Mouse (Mus musculus) thymus, adult 18-20 months (tissue): ENCODE results near the gene Tom1l2.
A peak's percentile ranks its signal among the peaks of the same experiment; 100 is the strongest.

Experiments
- DNase-seq, 2 experiments: peaks; one replicate each; pipeline ENCODE4 v3.0.0; 2022; ENCODE audit warnings: mixed read lengths in 2 of 2

Tom1l2 gene

DNA sequence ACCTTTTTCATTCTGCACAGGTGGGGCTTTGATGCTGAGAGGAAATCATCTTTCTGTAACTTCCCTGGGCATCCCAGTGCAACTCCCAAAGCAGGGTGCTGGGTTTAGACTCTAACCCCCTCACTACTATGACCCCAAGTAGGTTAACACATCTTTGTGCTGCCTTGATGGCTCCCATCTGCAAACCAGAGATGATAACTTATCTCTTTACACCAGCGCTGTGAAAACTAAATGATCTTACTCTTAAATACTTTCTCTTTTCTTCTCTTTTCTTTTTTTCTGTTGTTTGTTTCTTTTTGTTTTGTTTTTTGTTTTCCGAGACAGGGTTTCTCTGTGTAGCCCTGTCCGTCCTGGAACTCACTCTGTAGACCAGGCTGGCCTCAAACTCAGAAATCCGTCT lies 6.8 kb downstream of the Tom1l2 start:
- no peak for DNase-seq

DNA sequence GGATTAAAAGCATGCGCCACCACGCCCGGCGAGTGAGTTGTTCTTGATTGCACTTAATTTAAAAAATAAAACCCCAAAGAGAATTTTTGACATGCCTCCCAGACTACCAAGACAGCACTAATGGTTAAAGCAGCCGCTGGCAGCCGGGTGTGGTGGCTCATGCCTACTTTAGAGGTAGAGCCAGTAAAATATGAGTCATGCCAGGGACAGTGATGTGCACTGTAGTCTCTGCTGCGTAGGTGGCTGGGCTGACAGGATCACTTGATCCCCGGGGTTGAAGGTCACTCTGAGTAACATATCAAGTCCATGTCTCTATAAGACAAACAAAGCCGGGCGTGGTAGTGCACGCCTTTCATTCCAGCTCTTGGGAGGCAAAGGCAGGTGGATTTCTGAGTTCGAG lies 13.3 kb downstream of the Tom1l2 start:
- DNase-seq, result no peak

DNA sequence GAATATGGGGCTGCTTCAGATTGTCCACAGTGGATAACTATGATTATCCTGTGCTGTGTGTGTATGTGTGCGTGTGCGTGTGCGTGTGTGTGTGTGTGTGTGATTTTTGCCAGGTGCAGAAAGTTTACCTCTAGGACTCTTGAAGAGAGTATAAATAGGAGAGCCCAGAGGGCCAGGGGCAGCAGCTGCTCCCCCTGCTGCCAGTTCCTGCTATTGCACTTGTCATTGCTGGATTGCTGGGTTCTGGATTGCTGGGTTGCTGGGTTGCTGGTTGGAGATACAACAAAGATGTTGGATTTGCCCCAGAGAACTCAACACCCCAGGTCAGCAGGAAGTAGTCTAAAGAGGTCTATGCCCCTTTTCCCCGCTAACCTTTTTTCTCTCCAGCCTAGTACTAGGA lies 14.4 kb downstream of the Tom1l2 start:
- DNase-seq, result peak; percentile 14 to 43

DNA sequence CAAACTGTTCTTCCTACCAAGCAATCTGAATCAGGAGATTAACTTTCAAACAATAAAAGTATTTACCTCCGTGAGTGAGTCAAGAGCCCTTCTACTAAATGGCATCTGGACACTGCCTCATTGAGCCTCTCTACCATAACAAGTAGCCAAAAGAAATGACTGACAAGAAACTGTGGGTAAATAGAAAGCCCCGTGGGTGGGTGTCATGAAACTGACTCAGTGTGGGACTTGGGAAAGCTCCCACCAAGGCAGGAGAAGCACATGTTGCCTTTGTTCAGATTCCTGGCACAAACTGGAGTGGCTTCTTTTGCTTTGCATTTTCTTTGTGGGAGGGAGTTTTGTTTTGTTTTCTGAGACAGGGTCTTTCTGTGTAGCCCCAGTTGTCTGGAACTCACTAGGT lies 16.9 kb downstream of the Tom1l2 start:
- DNase-seq, result no peak

DNA sequence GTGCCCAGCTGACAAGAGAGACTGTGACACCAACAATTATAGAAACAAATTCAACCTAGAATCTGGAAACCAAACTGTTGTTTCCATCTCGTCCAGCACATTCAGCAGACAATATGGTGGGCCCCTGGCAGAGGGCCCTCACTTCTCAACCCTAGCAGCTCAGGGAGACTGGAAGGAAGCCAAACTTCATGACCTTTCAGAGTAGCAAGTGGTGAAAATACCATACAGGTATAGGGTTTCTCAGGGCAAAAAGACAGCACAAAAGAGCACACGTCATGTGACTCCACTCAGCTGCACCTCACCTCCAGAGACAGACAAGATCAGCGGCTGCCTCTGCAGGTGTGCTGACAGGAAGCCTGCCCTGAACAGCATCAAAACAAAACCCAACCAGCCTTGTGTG lies 18.6 kb downstream of the Tom1l2 start:
- peak; percentile 63 to 77 for DNase-seq

DNA sequence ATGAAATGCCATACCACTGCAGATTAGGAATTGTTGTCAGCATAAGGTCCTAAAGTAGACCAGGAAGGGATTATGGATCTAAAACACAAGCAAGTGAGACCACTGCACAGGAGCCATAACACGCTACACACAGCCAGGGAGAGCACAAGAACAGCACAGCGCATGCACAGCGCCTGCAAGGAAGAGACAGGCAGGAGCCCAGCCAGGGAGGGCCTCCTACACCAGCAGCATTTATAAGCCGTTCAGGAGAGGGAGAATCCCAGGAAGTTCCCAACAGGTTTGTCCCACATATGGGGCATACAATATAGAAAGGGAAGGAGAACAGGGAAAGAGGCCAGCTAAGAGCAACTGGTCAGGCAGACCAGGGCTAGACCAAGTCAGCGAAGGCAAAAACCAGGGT lies 19.2 kb downstream of the Tom1l2 start:
- DNase-seq, result peak in 1 of 2 experiments; percentile 33

DNA sequence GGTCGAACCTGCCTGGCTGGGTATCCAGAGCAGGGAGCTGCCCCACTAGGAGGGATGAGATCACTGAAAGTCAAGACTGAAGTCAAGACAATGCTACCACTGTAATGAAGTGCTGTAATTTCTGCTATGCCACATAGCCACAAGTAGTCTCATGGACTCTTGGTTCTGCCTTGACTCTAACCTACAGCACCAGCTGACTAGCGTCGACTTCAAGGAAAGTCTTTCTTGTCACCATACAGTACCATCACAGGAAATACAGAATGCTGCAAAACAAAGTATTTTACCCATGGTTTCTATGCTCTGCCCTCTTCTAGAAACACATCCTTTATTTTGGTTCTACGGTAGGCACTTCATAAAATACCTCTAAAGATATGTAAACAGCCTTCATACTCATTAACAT lies 22.2 kb downstream of the Tom1l2 start:
- DNase-seq, result no peak

DNA sequence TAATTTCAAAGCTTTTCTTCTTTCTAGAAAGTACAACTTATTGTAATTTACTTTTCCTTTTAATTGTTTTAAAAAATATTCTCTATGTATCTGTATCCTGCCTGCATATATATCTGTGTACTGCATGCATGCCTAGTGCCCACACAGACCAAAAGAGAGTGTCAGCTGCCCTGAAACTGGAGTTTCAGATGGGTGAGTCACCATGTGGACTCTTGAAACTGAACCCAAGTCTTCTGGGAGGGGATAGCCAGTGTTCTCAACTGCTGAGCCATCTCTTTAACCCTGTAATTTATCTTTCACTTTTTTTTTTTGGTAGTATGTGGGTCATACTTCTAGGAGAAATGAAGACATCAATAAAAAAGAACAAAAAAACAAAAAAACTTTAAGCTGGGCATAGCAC lies 29.0 kb downstream of the Tom1l2 start:
- no peak for DNase-seq

DNA sequence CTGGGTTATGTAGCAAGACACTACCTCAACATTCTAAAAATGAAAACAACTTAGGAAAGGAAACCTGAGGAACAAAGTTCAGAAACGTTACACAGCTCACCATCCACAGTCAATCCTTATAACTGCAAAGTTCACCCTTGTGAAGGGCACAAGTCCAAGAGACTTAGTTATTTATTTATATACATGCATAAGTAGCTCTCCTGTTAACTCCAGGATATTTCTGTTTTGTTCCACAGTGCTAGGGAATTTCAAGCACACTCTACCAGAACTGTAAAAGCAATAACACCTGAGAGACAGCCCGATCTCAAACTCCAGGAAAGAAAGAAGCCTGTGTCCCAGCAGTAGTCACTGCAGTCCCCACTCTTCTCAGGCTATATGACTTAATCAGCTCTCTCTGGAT lies 31.3 kb downstream of the Tom1l2 start:
- DNase-seq, result no peak

DNA sequence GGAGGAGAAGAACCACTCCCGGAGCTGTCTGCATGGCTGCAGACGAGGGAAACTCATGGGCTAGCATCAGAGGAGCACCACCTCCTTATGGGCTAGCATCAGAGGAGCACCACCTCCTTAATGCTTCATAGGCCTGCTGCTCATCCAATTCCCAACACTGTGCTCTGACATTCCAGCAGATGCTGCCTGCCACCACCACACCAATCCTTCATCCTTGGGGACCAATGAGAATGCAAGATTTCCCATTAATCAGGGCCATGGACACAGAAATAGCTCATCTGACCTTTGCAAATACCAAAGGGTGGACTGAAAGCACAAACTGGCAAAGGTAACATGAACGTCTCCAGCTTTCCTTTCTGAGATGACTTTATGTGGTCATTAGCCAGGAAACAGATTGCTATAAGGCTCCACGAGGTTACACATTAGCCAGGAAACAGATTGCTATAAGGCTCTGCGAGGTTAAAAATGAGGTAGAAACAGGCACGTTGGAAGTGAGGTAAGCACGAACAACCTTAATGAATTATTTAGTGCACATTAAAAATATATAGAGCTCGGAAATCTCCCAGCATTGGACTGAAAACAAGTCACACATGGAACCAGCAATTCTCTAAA lies 32.2 kb downstream of the Tom1l2 start:
- no peak for DNase-seq

DNA sequence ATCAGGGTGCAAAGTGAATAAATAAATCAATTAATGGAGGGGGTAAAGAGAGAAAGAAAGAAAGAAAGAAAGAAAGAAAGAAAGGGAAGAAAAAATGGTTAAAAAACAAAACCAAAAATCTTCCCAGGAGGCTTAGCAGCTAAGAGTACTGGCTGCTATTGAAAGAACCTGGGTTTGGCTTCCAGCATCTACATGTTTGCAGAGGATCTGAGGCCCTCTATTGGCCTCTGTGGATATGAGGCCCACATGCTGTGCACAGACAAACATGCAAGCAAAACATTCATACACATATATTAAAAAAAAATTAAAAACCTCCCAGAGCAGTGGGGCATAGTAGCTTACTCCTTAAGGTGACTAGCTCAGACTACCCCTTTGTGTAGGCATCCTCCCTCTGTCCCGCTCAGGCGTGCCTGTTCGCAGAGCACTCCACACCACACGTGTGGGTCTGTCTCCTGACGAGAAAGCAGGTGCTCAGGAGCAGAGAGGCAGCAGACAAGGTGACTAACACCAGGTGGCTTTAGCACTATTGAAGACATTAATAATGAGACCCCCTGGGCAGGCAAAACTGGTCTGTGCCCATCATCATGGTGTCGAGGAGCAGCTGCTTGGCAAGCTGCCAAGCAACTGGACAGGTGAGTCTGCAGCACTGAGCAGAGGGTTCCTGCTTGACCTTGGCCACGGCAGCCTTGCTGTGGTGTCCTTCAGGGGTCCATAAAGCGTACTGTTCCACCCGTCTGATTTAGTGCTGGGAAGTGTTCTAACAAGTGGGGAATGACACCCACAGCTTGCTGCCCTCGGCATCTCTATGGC lies 33.2 kb downstream of the Tom1l2 start:
- DNase-seq, result no peak

DNA sequence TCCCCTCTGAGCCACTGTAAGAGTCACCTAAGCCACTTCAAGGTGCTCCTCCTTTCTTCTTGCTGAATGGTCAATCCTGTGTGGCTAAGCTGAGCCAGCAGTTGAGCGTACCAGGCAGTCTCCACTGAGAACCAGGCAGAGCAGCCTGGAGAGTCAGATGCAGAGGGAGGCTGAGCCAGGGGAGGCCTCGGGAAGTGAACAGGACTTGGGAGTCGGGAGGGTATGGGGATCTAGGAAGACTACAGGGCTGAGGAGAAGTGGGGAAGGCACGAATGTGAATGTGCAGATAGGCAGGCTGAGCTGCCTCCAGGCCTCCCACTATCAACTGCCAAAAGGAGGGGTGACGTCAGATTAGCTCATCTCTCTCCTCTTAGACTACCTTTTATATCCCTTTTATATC lies 34.0 kb downstream of the Tom1l2 start:
- DNase-seq, result no peak

DNA sequence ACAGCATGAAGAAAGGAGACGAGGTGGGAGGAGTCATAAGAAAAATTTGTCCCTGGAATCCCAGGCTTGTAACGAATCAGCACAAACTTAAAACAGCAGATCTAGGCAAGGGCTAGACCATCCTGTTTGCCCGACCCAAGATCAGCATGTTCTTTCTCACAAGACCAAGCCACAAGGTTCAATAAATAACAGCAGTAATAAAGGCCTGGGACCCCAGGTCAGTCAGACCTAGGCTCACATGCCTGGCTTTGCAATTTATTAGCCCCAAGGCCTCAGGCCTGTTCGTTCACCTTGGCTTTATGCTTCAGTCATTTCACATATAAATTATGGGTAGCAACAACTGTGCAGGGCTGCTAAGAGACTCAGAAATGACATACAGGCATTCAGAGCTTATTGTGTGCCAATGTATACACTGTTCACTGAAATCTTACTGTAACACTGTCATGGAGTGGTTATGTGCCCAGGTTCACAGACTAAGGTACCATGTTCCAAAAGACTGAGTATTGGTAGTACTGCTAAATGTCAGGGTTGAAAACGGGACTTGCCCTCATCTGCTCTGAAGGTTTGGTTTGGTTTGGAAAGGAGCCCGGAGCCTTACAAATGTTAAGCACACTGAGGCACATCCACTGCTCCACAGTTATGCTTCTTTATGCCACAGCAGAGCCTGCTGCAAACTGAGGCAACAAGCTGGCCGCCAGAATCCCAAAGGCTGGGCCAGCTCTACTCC lies 35.2 kb downstream of the Tom1l2 start:
- DNase-seq, result no peak

DNA sequence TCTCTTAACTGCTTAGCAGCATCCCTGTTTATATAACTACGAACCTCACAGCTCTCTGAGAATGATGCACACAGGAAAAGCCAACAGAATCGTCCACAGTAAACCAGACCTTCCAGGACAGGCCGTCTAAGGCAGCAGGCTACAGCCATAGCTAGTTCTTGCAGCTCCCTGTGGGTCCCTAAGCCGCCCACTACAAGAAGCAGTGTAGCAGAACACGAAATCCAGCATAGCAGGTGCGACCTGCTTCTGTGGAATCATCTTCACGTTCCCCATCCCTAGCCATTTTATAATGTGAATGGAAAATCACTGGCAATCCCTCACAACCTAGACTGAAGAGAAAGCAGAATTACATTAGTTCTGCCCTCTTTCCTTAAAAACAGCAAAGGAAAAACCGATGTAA lies 35.8 kb downstream of the Tom1l2 start:
- DNase-seq, result no peak

DNA sequence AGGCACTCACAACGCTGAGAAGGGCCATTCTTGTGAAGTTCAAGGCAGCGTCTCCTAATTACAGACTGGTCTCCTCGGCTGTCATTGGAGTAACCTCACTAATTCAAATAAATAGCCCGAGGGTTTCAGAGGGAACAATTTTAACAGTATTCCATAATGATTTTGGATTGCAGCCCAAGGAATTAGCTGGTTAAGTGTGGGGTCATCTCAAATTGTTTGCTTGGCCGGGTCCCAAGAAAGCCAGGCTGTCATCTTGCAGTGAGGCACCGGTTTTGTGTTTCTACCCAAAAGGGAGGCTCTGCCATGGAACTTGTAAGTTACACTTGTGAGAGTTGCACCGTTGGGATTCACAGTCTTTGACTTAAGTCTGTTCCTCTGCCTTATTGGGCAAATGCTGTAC lies 36.5 kb downstream of the Tom1l2 start:
- no peak for DNase-seq

DNA sequence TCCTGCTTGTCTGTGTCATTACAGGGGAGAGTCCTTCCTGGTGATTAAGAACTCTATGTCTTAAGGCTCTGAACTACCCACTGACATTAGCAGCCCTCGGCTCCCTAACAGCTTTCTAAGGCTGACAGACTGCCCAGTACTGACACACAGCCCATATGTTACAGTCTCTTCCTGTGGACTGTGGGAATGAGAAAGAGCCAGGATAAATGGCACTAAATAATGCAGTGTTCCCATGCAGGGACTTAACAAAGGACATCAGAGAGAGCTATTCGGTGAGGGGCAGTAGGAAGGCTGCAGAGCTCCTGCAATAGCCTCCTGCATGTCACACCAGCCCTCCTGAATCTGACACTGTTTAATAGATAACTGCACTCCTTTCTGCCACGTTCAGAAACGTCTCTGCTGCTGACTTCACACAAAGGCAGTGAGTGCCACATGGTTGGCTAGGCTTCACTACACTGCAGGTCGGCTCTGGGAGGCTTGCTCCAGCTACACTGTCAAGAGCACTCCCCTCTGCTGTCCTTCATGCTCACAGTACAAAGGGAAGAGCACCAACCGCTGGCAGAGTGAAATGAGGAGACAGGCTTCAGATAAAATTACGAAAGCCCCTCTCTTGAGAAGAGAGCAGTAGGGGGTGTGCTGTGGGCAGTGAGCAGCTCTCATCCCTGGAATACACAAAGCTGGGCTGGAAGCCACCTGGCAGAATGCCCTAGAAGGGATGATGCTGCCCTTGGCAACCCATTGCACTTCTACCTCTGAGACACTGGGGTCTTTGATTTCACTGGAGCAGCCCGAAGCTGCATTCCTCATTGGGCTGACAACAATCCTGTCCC lies 41.5 kb downstream of the Tom1l2 start:
- no peak for DNase-seq

DNA sequence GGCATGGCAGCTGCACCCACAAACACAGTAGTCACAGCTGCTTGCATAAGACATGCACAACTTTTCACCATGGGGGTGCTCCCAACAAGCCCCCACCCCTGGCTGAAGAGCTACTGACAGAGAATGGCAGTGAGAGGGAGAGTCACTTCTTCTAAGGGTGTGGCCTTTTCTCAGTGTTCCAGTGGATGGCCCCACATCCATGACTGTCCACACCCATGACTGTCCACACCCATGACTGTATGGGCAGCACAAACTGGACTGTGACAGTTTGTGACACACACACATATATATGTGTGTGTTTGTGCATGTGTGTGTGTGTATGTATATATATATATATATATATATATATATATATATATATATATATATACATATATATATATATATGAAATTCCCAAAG lies 42.8 kb downstream of the Tom1l2 start:
- DNase-seq, result no peak

DNA sequence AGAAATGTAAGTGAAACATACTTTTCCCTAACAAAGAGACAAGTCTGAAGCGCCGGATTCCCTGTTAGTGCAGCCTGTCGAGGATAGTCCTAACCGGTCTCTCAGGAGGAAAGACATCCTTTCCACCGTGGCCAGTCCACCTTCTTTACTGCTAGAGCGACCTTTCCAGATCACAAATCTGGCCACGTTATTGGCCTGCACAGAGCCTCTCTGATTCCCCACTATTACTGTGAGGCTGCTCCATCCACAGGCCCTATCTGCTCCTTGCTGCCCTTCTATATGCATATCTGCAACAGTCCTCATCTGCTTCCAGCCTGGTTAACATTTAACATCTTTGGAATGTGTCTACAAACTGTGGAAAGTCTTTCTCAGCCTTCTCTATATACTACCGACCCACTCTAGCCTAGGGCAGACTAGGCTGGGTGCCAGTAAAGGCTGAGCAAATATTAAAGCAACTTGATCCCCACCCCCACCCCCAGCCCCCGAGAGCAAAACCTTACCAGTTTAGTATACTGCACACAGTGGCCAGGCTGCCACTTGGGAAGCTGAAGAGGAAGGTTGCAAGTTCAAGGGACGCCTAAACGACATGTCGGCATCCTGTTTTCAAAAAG lies 44.1 kb downstream of the Tom1l2 start:
- no peak for DNase-seq

DNA sequence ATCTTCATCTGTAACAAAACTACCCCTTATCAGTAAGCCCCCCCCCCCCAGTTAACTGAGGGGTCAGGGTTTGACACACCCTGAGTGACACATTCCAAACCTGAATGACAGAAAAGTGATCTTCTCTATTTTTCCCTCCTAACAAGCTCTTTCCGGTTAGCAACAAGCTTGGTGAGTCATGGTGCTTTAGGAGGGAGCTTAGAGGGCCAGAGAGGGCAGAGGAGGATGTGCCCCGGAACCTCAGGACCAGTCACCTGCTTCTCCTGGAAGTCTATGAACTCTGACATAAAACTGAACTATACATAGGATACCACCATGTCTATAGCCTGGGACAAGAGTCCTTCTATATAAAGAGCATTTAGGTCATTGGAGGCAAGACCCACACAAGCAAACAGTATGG lies 44.6 kb downstream of the Tom1l2 start:
- DNase-seq, result no peak

DNA sequence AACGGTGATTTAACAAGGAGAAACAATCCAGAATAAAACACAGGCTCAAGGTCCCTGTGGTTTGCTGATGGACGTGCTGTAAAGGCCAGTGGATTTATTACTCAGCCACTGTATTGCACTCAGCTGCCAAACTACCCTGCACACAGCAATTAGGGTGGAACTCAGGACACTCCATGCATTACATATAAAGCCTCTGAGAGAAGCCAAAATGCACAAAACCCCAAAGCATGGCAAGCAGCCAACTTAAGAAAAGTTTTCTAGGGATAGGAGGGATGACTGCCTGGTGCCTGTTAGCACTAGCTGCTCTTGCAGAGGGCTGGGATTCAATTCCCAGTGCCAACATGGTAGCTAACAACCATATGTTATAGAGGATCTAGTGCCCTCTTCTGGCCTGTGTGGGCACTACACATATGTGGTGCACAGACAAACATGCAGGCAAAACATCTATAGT lies 45.3 kb downstream of the Tom1l2 start:
- no peak for DNase-seq

DNA sequence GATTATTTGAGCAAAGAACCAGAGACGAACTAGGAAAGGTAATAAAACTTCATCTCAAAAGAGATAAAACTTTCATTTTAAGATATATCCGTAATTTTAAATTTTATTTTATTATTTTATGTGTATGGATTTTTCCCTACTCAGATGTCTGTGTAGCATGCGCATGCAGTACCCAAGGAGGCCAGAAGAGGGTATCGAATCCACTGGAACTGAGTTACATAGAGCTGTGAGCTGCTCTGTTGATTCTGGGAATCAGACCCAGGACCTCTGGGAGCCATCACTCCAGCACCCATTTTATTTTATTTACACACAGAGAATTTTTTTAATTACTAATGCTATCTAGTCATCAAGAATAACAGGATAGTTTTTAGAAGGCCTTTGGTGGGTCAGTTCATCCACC lies 45.9 kb downstream of the Tom1l2 start:
- peak in 1 of 2 experiments; percentile 48 for DNase-seq

DNA sequence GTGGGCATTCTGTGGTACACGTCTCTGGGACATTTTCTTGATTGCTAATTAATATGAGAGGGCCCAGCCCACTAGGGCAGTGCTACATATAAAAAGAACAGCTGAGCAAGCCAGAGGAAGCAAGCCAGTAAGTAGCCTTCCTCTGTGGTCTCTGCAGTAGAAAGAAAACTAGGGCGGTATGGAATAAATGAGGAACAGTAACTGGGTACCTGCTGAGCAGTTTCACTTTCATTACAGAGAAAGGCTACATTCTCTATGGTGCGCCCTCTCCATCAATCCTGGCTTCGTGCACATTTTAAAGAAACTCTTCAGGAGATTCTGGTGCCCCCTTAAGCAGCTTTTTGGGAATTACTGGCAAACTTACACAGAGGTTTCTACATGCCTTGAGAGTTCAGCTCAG lies 47.1 kb downstream of the Tom1l2 start:
- DNase-seq, result no peak

DNA sequence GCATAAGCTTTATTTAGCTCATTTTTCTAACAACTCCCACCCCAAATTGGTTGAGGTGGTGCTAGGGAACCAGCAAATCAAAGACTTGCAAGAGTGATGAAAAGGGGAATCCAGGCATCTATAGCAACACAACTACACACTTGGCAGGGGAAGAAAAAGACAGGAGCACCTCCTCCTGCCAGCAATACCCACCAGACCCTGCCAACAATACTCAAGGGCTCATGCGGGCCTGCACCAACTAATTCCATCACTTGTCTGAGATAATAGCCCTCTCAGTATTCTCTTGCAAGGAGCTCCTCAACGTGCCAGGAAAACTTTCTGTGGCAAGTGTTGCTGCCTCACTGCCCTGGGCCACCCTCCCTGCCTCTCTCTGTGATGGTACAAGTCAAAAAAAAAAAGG lies 49.2 kb downstream of the Tom1l2 start:
- no peak for DNase-seq
